Mouse (Mus musculus) limb, embryonic 12.5 days (tissue): ENCODE measurements at regions not wholly inside any gene's neighbourhood (a gene's known extent, or its start where the extent isn't known, plus 50 kb on each side); places are given as distances from the start of the nearest gene placed in this dataset.

ENCODE experiments used
- ATAC-seq: fragments of 200-750 bp; cut with Nextera tagmentation; 2 replicates; pipeline ENCODE4 v1.8.0; 2017; ENCODE audit warnings: low read depth, moderate TSS enrichment; ENCODE audit not compliant: insufficient number of reproducible peaks, insufficient read depth, low FRiP score, low TSS enrichment
- H3K27ac ChIP-seq: fragments of 300-500 bp; sonication (generic); 2 replicates; pipeline ENCODE4 v1.5.1; 2016; ENCODE audit warnings: mild to moderate bottlenecking, moderate library complexity
- H3K27me3 ChIP-seq: fragments of 300-500 bp; sonication (generic); 2 replicates; pipeline ENCODE4 v1.6.1; 2016; ENCODE audit warnings: mild to moderate bottlenecking, moderate library complexity
- H3K36me3 ChIP-seq: fragments of 300-500 bp; sonication (generic); 2 replicates; pipeline ENCODE4 v1.6.1; 2016; ENCODE audit warnings: mild to moderate bottlenecking, moderate library complexity
- H3K4me1 ChIP-seq: fragments of 300-500 bp; sonication (generic); replicated peaks from 2 replicates; pipeline ENCODE4 v1.6.1; 2016
- H3K4me2 ChIP-seq: fragments of 300-500 bp; sonication (generic); 2 replicates; pipeline ENCODE4 v1.6.1; 2016; ENCODE audit warnings: mild to moderate bottlenecking, moderate library complexity
- H3K4me3 ChIP-seq: fragments of 300-500 bp; sonication (generic); replicated peaks from 2 replicates; pipeline ENCODE4 v1.5.1; 2016; ENCODE audit warnings: mild to moderate bottlenecking
- H3K9ac ChIP-seq: fragments of 300-500 bp; sonication (generic); replicated peaks from 2 replicates; pipeline ENCODE4 v1.6.1; 2016; ENCODE audit warnings: mild to moderate bottlenecking, moderate library complexity
- H3K9me3 ChIP-seq: fragments of 300-500 bp; sonication (generic); 2 replicates; pipeline ENCODE4 v1.6.1; 2016; ENCODE audit warnings: mild to moderate bottlenecking, moderate library complexity
- WGBS: fragments of 180-500 bp; shearing (Covaris S2); methylation state at CpG from one replicate; pipeline ENCODE4 v1.1.7; 2016; 5-methylcytosine and 5-hydroxymethylcytosine counted together

DNA sequence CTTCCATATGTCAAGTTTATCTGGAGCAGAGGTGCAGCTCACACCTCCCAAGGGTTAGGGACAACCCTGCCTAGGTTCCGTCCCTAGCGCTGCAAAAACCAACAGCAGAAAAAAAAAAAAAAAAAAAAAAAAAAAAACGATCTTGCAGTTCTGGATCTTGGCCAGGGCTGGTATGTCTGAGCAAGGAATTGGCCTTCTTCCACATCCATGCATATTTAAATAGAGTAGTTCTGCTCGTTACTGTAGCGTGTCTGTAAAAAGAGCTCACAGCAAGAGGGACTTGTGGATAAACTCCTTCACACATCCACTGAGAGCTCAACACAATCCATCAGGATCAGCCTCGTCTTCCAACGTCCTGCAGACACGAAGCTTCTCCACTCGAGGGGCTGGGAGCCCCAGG, 639.4 kb upstream of the Adam5 start:
- no peak overlapping the region for H3K4me2 ChIP-seq
- H3K4me3 ChIP-seq, result no peak overlapping the region
- H3K4me1 ChIP-seq, result peaks cover 41% of the 10 kb centered on the region
- H3K27me3 ChIP-seq, result no peaks in the 10 kb centered on the region
- peak overlapping the region; percentile 60; the same call in 1 of the 2 replicates for H3K27ac ChIP-seq
- no peak for ATAC-seq
- no peaks in the 10 kb centered on the region for H3K9me3 ChIP-seq
- no peaks in the 10 kb centered on the region for H3K36me3 ChIP-seq
- H3K9ac ChIP-seq, result no peak overlapping the region
- 48% methylated on average over 9 of the region's 9 CpGs for WGBS

DNA sequence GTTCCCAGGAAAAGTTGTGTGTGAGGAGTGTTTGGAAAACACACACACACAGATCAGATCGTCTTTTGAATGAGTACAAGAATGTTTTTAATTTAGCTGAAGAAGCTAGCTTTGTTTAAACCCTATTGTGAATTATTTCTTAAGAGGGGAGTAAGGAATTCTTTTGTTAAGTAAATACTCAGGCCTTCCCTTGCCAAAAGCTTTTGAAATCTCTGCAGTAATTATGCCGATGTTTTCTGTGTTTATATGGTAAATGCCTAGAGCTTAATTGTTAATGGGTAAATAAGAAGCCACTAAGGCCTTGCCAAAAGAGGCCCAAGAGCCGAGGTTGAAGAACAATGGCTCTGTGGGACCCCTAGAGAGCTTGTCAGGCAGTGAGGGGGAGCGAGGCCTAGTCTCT, 638.3 kb upstream of the Adam5 start:
- H3K9me3 ChIP-seq, result no peaks in the 10 kb centered on the region
- ATAC-seq, result no peak
- H3K27me3 ChIP-seq, result no peaks in the 10 kb centered on the region
- H3K27ac ChIP-seq, result peak overlapping the region; percentile 5; the same call in 1 of the 2 replicates
- 40% methylated on average over 4 of the region's 4 CpGs for WGBS
- H3K4me1 ChIP-seq, result peaks cover 41% of the 10 kb centered on the region
- no peak overlapping the region for H3K9ac ChIP-seq
- H3K36me3 ChIP-seq, result no peaks in the 10 kb centered on the region
- no peak overlapping the region for H3K4me3 ChIP-seq
- no peak overlapping the region for H3K4me2 ChIP-seq

DNA sequence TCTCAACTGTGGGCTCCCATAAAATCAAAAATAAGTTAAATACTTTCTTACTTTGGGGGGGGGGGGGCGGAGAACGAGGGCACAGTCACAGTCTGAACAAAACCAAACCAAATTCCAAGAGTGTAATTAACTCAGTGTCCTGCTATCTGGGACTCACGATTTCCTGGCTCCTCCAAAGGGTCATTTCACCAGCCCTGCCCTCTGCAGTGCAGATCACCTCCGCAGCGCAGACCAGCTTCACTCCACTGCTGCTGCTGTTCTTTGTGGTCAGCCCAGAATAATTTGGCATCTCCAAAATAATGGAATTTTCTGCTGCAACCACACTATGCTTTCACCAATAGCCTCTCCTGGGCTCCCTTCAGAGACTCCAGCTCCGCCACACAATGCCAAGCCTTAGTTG, 631.5 kb upstream of the Adam5 start:
- H3K4me3 ChIP-seq, result no peak overlapping the region

DNA sequence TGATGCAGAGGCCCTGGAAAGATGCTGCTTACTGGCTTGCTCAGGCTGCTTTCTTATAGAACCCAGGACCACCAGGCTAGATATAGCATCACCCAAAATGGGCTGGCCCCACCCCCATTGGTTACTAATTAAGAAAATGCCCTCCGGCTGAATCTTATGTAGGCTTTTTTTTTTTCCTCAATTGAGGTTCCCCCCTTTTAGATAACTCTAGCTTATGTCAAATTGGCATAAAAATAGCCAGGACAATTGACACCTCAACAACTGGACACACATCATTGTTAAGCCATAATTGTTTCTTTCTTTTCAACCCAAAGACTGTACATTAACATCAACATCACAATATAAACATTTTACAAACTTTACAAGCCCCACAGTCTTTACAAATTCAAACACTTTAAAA, 630.8 kb upstream of the Adam5 start:
- no peaks in the 10 kb centered on the region for H3K4me1 ChIP-seq
- H3K9me3 ChIP-seq, result 0 out of 2 replicates have a peak, but pooled peaks cover 3% of the 10 kb centered on the region
- no peak for ATAC-seq
- no peak overlapping the region for H3K27ac ChIP-seq
- H3K9ac ChIP-seq, result no peak overlapping the region
- H3K27me3 ChIP-seq, result no peaks in the 10 kb centered on the region
- H3K36me3 ChIP-seq, result no peaks in the 10 kb centered on the region
- no peak overlapping the region for H3K4me2 ChIP-seq
- 86% methylated on average over 1 of the region's 1 CpGs for WGBS
- no peak overlapping the region for H3K4me3 ChIP-seq

More for the DNA sequence above, 631.5 kb upstream of the Adam5 start:
- Histone ChIP-seq H3K9me3 (0 out of 2 replicates have a peak, but pooled peaks cover 3% of the 10 kb centered on the region), H3K36me3 (no peaks in the 10 kb centered on the region), H3K27me3 (no peaks in the 10 kb centered on the region), H3K27ac (no peak overlapping the region), H3K4me1 (no peaks in the 10 kb centered on the region), H3K4me2 (no peak overlapping the region), H3K9ac (no peak overlapping the region)
- ATAC-seq, result no peak
- WGBS, result 55% methylated on average over 6 of the region's 6 CpGs

DNA sequence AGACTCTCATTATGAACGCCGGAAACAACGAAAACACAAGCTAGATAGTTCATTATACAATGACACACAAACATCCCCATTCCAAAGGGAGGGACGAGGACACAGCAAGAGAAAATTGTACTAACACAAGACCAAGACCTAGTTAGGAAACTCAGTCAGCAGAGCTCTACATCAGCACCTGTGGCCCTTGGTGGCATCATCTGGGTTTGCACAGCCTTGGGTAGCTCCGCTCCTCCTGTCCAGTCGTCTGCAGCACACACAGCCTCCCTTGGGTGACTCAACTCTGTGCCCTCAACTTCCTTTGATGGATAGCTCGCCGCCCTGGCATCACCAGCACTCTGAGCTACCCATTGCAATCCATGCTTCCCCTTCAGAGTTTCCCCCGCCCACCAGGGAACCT, 629.7 kb upstream of the Adam5 start:
- Histone ChIP-seq H3K9ac (no peak overlapping the region), H3K27ac (no peak overlapping the region), H3K4me3 (no peak overlapping the region), H3K36me3 (no peaks in the 10 kb centered on the region), H3K4me1 (no peaks in the 10 kb centered on the region), H3K27me3 (no peaks in the 10 kb centered on the region), H3K9me3 (0 out of 2 replicates have a peak, but pooled peaks cover 3% of the 10 kb centered on the region), H3K4me2 (no peak overlapping the region)
- ATAC-seq, result no peak
- WGBS, result 89% methylated on average over 9 of the region's 9 CpGs

DNA sequence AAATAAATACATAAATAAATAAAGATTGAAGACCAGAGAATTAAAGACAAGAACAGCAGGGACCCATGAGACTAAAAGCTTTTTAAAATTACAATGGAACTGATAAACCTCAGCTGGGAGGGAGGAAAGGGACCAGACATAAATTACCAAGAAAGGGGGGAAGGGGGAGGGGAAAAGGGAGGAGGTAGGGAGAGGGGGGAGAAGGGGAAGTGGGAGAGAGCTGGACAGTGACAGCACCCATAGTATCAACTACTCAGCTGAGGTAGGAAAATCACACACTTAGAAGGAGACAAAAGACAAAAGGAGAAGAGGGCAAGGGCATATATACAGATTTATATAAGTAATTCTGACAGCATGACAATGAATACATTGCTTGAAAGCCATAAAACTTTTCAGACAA, 626.4 kb upstream of the Adam5 start:
- 0 out of 2 replicates have a peak, but pooled peaks cover 3% of the 10 kb centered on the region for H3K9me3 ChIP-seq
- no peak overlapping the region for H3K27ac ChIP-seq
- no peak for ATAC-seq
- no peak overlapping the region for H3K4me3 ChIP-seq
- H3K27me3 ChIP-seq, result no peaks in the 10 kb centered on the region
- no peak overlapping the region for H3K4me2 ChIP-seq
- H3K4me1 ChIP-seq, result no peaks in the 10 kb centered on the region
- no peaks in the 10 kb centered on the region for H3K36me3 ChIP-seq
- no peak overlapping the region for H3K9ac ChIP-seq

DNA sequence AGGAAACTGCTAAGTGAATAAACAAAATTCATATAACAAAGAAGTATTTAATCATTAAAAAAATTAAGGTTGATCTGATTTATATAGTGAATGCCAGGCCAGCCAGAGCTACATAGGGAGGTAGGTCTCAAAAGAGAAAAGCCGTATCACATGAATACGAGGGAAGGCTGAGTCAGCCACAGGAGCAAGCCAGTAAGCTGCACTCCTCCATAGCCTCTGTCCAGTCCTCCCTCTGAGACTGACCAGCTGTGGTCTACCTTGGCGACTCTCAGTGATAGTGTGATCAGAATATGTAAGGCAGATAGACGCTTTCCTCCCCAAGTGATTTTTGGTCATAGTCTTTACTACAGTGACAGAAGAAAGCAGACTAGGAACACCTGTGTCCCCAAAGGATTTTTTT, 625.4 kb upstream of the Adam5 start:
- no peaks in the 10 kb centered on the region for H3K36me3 ChIP-seq
- H3K4me3 ChIP-seq, result no peak overlapping the region
- H3K27me3 ChIP-seq, result no peaks in the 10 kb centered on the region
- no peaks in the 10 kb centered on the region for H3K4me1 ChIP-seq
- H3K4me2 ChIP-seq, result no peak overlapping the region
- 87% methylated on average over 4 of the region's 4 CpGs for WGBS
- H3K9me3 ChIP-seq, result 0 out of 2 replicates have a peak, but pooled peaks cover 3% of the 10 kb centered on the region
- H3K9ac ChIP-seq, result no peak overlapping the region
- ATAC-seq, result no peak
- no peak overlapping the region for H3K27ac ChIP-seq

DNA sequence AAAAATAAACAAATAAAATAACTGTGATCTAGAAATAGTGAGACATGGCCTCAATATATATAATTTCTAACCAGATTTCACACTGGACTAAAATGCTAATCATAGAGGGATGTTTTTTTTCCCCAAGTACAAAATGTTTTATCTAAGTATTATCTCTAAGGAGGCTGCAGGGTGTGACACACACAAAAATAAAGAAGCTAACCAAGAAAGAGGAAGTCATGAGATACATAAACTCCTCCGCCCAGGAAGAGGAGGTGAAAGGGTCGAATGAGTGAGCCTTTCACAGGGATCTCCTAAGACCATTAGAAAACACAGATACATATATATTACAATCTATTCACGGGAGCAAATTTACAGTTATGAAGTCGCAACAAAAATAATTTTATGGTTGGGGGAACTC, 623.7 kb upstream of the Adam5 start:
- Histone ChIP-seq H3K4me1 (no peaks in the 10 kb centered on the region), H3K27me3 (no peaks in the 10 kb centered on the region), H3K4me3 (no peak overlapping the region), H3K9ac (no peak overlapping the region), H3K4me2 (no peak overlapping the region), H3K9me3 (0 out of 2 replicates have a peak, but pooled peaks cover 3% of the 10 kb centered on the region), H3K27ac (no peak overlapping the region), H3K36me3 (no peaks in the 10 kb centered on the region)
- WGBS, result 88% methylated on average over 4 of the region's 4 CpGs
- ATAC-seq, result no peak

DNA sequence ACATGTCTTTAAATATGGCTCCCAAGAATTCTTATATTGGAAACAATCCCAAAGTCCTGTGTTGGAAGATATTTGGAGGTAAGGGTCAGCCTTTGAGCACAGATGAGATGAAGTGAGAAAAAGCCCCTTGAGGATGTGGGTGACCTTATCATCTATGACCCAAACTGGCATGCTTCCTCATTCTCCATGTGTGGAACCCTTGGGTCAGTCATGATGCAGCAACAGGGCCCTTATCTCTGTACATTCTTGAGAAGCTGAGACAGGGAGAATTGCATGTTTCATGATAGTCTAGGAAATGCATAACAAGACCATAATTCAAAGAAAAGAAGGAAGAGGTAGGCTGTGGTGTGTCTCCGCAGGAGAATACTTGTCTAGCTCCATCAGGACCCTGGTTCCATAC, 621.8 kb upstream of the Adam5 start:
- Histone ChIP-seq H3K27me3 (no peaks in the 10 kb centered on the region), H3K9ac (no peak overlapping the region), H3K9me3 (no peaks in the 10 kb centered on the region), H3K4me3 (no peak overlapping the region), H3K27ac (no peak overlapping the region), H3K36me3 (no peaks in the 10 kb centered on the region), H3K4me2 (no peak overlapping the region), H3K4me1 (peaks cover 12% of the 10 kb centered on the region)
- no peak for ATAC-seq
- WGBS, result 90% methylated on average over 1 of the region's 1 CpGs

DNA sequence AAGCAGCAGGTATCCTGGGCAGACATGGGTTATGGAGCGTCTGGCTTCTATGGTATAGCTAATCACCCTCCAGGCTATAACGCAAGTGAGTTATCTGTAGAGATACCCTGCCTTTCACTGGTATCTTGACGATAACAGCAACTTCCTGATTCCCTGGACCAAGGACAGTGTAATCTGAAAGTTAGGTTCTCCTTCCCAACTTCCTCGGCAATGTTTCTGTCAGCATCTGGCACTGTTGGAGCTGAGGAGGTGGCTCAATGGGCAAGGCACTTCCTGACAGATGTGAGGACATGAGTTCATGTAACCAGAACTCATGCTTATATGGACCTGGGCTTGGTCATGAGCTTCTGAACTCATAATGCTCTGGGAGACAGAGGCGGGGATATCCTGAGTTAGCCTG, 620.9 kb upstream of the Adam5 start:
- Histone ChIP-seq H3K27me3 (no peaks in the 10 kb centered on the region), H3K9ac (no peak overlapping the region), H3K4me1 (peaks cover 19% of the 10 kb centered on the region), H3K4me3 (no peak overlapping the region), H3K36me3 (no peaks in the 10 kb centered on the region), H3K27ac (no peak overlapping the region), H3K4me2 (no peak overlapping the region), H3K9me3 (no peaks in the 10 kb centered on the region)
- no peak for ATAC-seq
- 71% methylated on average over 5 of the region's 5 CpGs for WGBS

DNA sequence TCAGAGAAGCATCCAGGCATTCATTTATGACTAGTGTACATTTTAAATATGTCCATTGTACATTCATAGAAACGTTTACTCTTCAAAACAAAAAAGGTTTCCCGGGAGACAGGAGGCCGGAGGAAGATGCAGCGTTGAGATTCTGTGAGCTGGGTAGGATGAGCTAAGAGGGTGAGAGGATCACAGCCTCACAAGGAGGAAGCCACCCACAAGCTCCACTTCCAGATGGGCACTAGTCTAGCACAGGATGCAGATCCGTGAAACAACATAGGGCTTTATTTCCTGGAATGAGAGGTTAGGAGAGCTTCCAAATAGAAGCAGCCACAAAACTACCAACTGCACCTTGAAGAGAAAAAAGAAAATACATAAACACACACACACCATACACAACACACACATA, 619.4 kb upstream of the Adam5 start:
- no peaks in the 10 kb centered on the region for H3K36me3 ChIP-seq
- 81% methylated on average over 5 of the region's 5 CpGs for WGBS
- H3K4me3 ChIP-seq, result no peak overlapping the region
- ATAC-seq, result no peak
- peaks cover 30% of the 10 kb centered on the region for H3K4me1 ChIP-seq
- no peak overlapping the region for H3K27ac ChIP-seq
- no peak overlapping the region for H3K9ac ChIP-seq
- H3K4me2 ChIP-seq, result no peak overlapping the region
- H3K27me3 ChIP-seq, result no peaks in the 10 kb centered on the region
- H3K9me3 ChIP-seq, result no peaks in the 10 kb centered on the region

DNA sequence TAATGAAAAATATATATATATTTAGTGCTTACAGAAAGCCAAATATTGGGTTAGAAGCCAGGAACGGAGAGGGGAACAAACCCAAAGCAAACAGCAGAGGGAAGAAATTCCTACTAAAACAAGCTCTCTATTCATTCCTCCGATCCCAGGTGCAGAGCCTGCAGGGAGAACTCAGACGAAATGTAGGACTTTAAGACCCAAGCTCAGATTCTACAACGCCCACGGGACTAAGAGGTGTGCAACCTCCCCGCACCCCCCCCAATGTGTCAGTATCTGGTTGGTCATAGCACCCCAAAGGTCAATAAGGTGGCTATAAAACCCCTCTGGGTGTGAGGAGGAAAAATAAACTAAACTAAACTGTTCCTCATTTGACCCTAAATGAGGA, 616.9 kb upstream of the Adam5 start:
- Histone ChIP-seq H3K27ac (peak overlapping the region; percentile 93), H3K9me3 (no peaks in the 10 kb centered on the region), H3K4me2 (peak overlapping the region; percentile 48), H3K36me3 (no peaks in the 10 kb centered on the region), H3K27me3 (no peaks in the 10 kb centered on the region), H3K9ac (no peak overlapping the region), H3K4me3 (peak overlapping the region; percentile 8; the same call in 1 of the 2 replicates), H3K4me1 (peaks cover 33% of the 10 kb centered on the region)
- ATAC-seq, result peak; percentile 77
- 15% methylated on average over 6 of the region's 6 CpGs for WGBS
